Mouse (Mus musculus): ENCODE measurements at regions not wholly inside any gene's neighbourhood (a gene's known extent, or its start where the extent isn't known, plus 50 kb on each side); places are given as distances from the start of the nearest gene placed in this dataset.

- Histone ChIP-seq H3K27ac (no peak overlapping the region), H3K4me2 (no peak overlapping the region), H3K27me3 (no peaks in the 10 kb centered on the region), H3K4me3 (no peak overlapping the region), H3K9ac (no peak overlapping the region), H3K36me3 (no peaks in the 10 kb centered on the region), H3K9me3 (replicated peaks) (no peaks in the 10 kb centered on the region), H3K4me1 (replicated peaks) (no peaks in the 10 kb centered on the region)
- ATAC-seq (replicated peaks; ENCODE audit: insufficient number of reproducible peaks, insufficient read depth, low FRiP score, low read depth), result no peak
- WGBS, result 53% methylated on average over 6 of the region's 6 CpGs
Observed at GRCm38 (mm10) chr2:50589195-50589594, 292.6 kb upstream of the Mmadhc start.

GRCm38 (mm10) chr2:50588652-50589051 lies 292.1 kb upstream of the Mmadhc start:
- 72% methylated on average over 6 of the region's 6 CpGs for WGBS
- Histone ChIP-seq H3K4me3 (no peak overlapping the region), H3K4me2 (no peak overlapping the region), H3K9ac (no peak overlapping the region), H3K36me3 (no peaks in the 10 kb centered on the region), H3K27me3 (no peaks in the 10 kb centered on the region), H3K9me3 (replicated peaks) (no peaks in the 10 kb centered on the region), H3K27ac (no peak overlapping the region), H3K4me1 (replicated peaks) (no peaks in the 10 kb centered on the region)
- no peak for ATAC-seq (replicated peaks; ENCODE audit: insufficient number of reproducible peaks, insufficient read depth, low FRiP score, low read depth)

DNA sequence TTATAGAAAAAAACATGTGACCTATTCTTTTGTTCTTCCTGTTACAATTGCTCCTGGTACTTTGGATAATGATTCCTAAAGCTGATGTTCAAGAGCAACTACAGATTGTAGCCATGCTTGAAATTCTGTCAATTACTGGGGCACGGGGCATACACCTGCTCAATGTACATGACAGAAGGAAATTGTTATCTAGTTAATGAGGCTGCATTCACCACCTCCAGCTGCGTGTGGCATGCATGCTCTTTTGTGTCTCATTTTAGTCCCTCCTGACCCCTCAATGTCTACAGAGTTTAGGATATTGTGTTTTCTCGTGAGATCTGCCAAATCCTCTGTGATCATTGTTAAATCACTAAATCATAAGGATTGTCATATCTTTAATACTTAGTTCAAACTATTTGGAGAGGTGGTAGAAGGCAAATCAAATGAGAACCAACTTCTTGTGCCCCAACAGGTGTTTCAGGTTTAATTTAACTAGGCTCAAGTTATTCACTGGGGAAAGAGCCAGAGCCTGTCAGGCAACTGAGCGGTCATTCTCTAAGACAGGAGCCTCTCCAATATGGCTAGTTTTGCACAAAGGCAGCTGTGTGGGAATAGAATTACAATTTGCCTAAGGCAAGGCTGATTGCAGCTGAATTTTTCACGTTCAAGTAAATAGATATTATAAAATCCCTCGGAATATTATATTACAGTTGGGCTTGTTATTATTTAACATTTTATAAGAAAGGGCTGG lies 289.9 kb upstream of the Mmadhc start:
- ATAC-seq (replicated peaks; ENCODE audit: insufficient number of reproducible peaks, insufficient read depth, low FRiP score, low read depth), result no peak
- Histone ChIP-seq H3K9ac (no peak overlapping the region), H3K36me3 (no peaks in the 10 kb centered on the region), H3K27ac (no peak overlapping the region), H3K27me3 (no peaks in the 10 kb centered on the region), H3K9me3 (replicated peaks) (no peaks in the 10 kb centered on the region), H3K4me2 (no peak overlapping the region), H3K4me1 (replicated peaks) (no peaks in the 10 kb centered on the region), H3K4me3 (no peak overlapping the region)
- 62% methylated on average over 6 of the region's 6 CpGs for WGBS

DNA sequence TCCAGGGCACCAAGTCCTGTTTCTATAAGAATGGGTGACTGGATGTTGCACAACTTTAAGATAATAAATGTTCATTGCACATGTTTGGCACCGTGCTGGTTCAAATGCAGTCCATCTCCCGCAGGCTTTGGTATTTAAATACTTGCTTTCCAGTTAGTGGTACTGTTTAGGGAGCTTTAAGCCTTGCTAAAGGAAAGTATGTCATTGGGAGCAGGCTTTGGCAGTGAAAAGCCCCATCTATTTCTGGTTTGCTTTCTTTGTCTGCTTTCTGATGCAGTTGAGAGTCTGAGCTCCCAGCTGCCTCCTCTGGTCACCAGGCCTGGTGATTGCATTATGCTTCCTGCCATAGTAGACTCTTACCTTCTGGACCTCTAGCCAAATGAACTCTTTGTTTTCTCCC lies 283.0 kb upstream of the Mmadhc start:
- Histone ChIP-seq H3K27me3 (no peaks in the 10 kb centered on the region), H3K4me3 (no peak overlapping the region), H3K36me3 (no peaks in the 10 kb centered on the region), H3K9ac (no peak overlapping the region), H3K4me2 (no peak overlapping the region), H3K27ac (no peak overlapping the region), H3K4me1 (replicated peaks) (no peaks in the 10 kb centered on the region), H3K9me3 (replicated peaks) (no peaks in the 10 kb centered on the region)
- no peak for ATAC-seq (replicated peaks; ENCODE audit: insufficient number of reproducible peaks, insufficient read depth, low FRiP score, low read depth)
- WGBS, result 70% methylated on average over 2 of the region's 2 CpGs

DNA sequence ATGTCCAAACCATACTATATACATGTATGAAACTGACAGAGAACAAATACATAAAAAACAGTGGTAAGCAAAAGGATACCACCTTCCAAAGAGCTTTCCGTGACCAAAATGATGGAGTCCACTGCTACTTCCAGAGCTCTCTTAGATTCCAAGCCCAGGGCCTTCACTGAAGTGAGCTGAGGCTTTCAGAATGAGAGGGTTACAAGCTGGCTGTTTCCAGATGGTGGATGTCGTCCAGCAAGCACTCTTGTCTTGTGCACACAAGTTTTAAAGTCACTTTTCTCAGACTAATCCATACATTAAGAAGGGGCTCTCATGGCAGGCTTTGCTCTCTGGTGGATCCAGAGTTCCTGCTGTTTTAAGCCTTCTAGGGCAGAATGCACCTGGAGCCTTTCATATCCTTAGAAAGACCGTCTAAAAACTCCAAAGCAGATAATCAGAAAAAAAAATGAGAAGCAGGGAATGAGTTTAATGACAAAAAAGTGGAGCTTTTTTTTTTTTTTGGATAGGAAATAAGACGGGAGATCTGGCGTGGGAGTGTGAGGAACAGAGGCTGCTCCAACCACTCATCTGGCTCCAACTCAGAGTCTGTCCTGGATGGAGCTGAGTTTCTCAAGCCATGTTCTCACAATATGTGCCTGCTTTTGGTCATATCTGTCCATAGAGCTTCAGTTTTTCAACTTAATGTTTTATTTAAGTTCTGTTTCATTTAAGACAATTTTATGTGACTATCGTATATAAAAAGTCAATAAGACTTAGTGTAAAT lies 281.9 kb upstream of the Mmadhc start:
- Histone ChIP-seq H3K9ac (no peak overlapping the region), H3K4me1 (replicated peaks) (no peaks in the 10 kb centered on the region), H3K27me3 (no peaks in the 10 kb centered on the region), H3K4me3 (no peak overlapping the region), H3K9me3 (replicated peaks) (no peaks in the 10 kb centered on the region), H3K4me2 (no peak overlapping the region), H3K27ac (no peak overlapping the region), H3K36me3 (no peaks in the 10 kb centered on the region)
- ATAC-seq (replicated peaks; ENCODE audit: insufficient number of reproducible peaks, insufficient read depth, low FRiP score, low read depth), result no peak
- WGBS, result 65% methylated on average over 6 of the region's 6 CpGs

- WGBS, result 83% methylated on average over 9 of the region's 9 CpGs
- Histone ChIP-seq H3K36me3 (no peaks in the 10 kb centered on the region), H3K9me3 (replicated peaks) (no peaks in the 10 kb centered on the region), H3K4me1 (replicated peaks) (no peaks in the 10 kb centered on the region), H3K27me3 (no peaks in the 10 kb centered on the region), H3K9ac (no peak overlapping the region), H3K4me3 (no peak overlapping the region), H3K27ac (no peak overlapping the region), H3K4me2 (no peak overlapping the region)
- ATAC-seq (replicated peaks; ENCODE audit: insufficient number of reproducible peaks, insufficient read depth, low FRiP score, low read depth), result no peak
Observed at GRCm38 (mm10) chr2:50577736-50578135, 281.1 kb upstream of the Mmadhc start.

DNA sequence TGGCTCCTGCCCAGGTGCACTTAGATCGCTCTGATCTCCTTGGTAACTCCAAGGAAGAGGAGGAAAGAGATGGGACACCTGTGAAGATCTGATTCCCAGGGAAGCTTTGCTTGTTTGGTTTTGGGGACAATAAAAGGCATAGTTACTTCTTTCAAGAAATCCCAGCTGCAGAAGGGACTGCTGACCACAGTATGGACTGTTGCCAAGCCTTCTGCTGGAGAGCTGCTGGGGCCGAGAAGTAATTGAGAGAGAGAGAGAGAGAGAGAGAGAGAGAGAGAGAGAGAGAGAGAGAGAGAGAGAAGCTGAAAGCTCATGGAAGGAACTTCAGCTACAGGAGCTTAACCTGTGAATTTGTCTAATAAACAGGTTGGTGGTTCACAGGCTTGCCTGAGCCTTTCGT lies 276.9 kb upstream of the Mmadhc start:
- Histone ChIP-seq H3K4me1 (replicated peaks) (no peaks in the 10 kb centered on the region), H3K4me2 (no peak overlapping the region), H3K9ac (no peak overlapping the region), H3K27me3 (no peaks in the 10 kb centered on the region), H3K4me3 (no peak overlapping the region), H3K27ac (no peak overlapping the region), H3K9me3 (replicated peaks) (no peaks in the 10 kb centered on the region), H3K36me3 (no peaks in the 10 kb centered on the region)
- WGBS, result 49% methylated on average over 3 of the region's 3 CpGs
- no peak for ATAC-seq (replicated peaks; ENCODE audit: insufficient number of reproducible peaks, insufficient read depth, low FRiP score, low read depth)

- Histone ChIP-seq H3K9ac (no peak overlapping the region), H3K4me2 (no peak overlapping the region), H3K9me3 (replicated peaks) (no peaks in the 10 kb centered on the region), H3K36me3 (no peaks in the 10 kb centered on the region), H3K27me3 (no peaks in the 10 kb centered on the region), H3K27ac (no peak overlapping the region), H3K4me3 (no peak overlapping the region), H3K4me1 (replicated peaks) (no peaks in the 10 kb centered on the region)
- 83% methylated on average over 4 of the region's 4 CpGs for WGBS
- no peak for ATAC-seq (replicated peaks; ENCODE audit: insufficient number of reproducible peaks, insufficient read depth, low FRiP score, low read depth)
Observed at GRCm38 (mm10) chr2:50571021-50571420, 274.4 kb upstream of the Mmadhc start.

GRCm38 (mm10) chr2:50569502-50570285 lies 273.1 kb upstream of the Mmadhc start:
- H3K9me3 ChIP-seq (replicated peaks), result no peaks in the 10 kb centered on the region
- H3K4me2 ChIP-seq, result no peak overlapping the region
- ATAC-seq (replicated peaks; ENCODE audit: insufficient number of reproducible peaks, insufficient read depth, low FRiP score, low read depth), result no peak
- no peaks in the 10 kb centered on the region for H3K4me1 ChIP-seq (replicated peaks)
- no peaks in the 10 kb centered on the region for H3K36me3 ChIP-seq
- H3K27me3 ChIP-seq, result no peaks in the 10 kb centered on the region
- no peak overlapping the region for H3K27ac ChIP-seq
- no peak overlapping the region for H3K4me3 ChIP-seq
- H3K9ac ChIP-seq, result no peak overlapping the region
- WGBS, result 71% methylated on average over 7 of the region's 7 CpGs

DNA sequence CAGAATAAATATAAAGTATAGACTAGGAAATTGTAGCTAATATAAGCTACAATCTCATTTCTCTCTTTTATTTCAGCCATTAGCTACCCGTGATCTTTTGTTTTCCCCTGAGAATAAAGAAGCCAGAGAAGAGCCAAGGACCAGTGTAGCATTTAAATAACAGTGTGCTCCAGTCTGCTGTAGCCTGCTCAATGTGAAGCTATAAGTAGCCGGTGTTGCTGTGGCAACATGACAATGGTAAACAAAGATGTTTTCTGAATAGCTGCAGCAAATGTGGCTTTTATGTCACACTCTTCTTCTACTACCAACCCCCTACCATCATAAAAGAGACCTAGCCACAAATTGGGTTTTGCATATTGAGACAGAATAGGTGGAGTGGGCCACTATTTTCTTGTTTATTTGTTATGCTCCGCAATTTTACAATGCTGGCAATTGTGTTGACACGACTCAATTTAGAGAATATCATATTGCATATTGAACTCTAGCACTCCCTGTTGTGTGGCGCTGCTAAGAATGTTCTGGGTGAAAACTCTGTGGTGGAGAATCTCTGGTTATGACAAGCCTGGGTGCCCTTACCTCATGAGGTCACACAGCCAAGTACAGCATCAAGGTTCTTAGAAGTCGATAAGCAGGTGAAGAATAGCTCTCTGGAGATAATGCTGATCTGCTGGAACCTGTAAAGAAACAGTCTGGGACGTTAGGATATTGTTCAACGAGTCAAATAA lies 272.3 kb upstream of the Mmadhc start:
- no peak overlapping the region for H3K27ac ChIP-seq
- H3K4me1 ChIP-seq (replicated peaks), result no peaks in the 10 kb centered on the region
- no peak overlapping the region for H3K4me2 ChIP-seq
- ATAC-seq (replicated peaks; ENCODE audit: insufficient number of reproducible peaks, insufficient read depth, low FRiP score, low read depth), result no peak
- no peak overlapping the region for H3K9ac ChIP-seq
- WGBS, result 66% methylated on average over 8 of the region's 8 CpGs
- no peak overlapping the region for H3K4me3 ChIP-seq
- H3K9me3 ChIP-seq (replicated peaks), result no peaks in the 10 kb centered on the region
- no peaks in the 10 kb centered on the region for H3K27me3 ChIP-seq
- H3K36me3 ChIP-seq, result no peaks in the 10 kb centered on the region

GRCm38 (mm10) chr2:50567542-50567941 lies 270.9 kb upstream of the Mmadhc start:
- ATAC-seq (replicated peaks; ENCODE audit: insufficient number of reproducible peaks, insufficient read depth, low FRiP score, low read depth), result no peak
- no peaks in the 10 kb centered on the region for H3K4me1 ChIP-seq (replicated peaks)
- H3K36me3 ChIP-seq, result no peaks in the 10 kb centered on the region
- no peak overlapping the region for H3K4me2 ChIP-seq
- 48% methylated on average over 1 of the region's 1 CpGs for WGBS
- no peak overlapping the region for H3K27ac ChIP-seq
- no peaks in the 10 kb centered on the region for H3K27me3 ChIP-seq
- no peak overlapping the region for H3K9ac ChIP-seq
- H3K4me3 ChIP-seq, result no peak overlapping the region
- no peaks in the 10 kb centered on the region for H3K9me3 ChIP-seq (replicated peaks)

All from heart, embryonic 15.5 days (tissue).